Mouse (Mus musculus) neural tube, embryonic 14.5 days (tissue): ENCODE results near the gene Vmn2r26. TPM values are rescaled to one million over a fixed set of nuclear protein-coding genes. Genes with fewer than 3 reads are reported as not detected.
"Not testable (repeated sequence)": the region's sequence is repeated elsewhere in the genome, so short reads cannot be mapped to it uniquely, and the experiment has no call there.

Experiments used
- ATAC-seq: fragments of 200-750 bp; cut with Nextera tagmentation; 2 replicates; pipeline ENCODE4 v1.8.0; 2017; ENCODE audit warnings: low read depth, mild to moderate bottlenecking, moderate TSS enrichment, moderate library complexity
- H3K27ac ChIP-seq: fragments of 300-500 bp; sonication (generic); 2 replicates; pipeline ENCODE4 v1.5.1; 2014; ENCODE audit warnings: low read depth, mild to moderate bottlenecking, control low read depth, low read length, moderate library complexity, mixed read lengths
- H3K27me3 ChIP-seq: fragments of 300-500 bp; sonication (generic); 2 replicates; pipeline ENCODE4 v1.6.1; 2014; ENCODE audit warnings: low read length; ENCODE audit not compliant: control insufficient read depth, insufficient read depth
- H3K36me3 ChIP-seq: fragments of 300-500 bp; sonication (generic); 2 replicates; pipeline ENCODE4 v1.6.1; 2014; ENCODE audit warnings: low read length, mixed read lengths; ENCODE audit not compliant: control insufficient read depth, insufficient read depth
- H3K4me1 ChIP-seq: fragments of 300-500 bp; sonication (generic); 2 replicates; pipeline ENCODE4 v1.6.1; 2014; ENCODE audit warnings: low read length; ENCODE audit not compliant: control insufficient read depth, insufficient read depth
- H3K4me2 ChIP-seq: fragments of 300-500 bp; sonication (generic); 2 replicates; pipeline ENCODE4 v1.6.1; 2014; ENCODE audit warnings: mild to moderate bottlenecking, low read depth, low read length, control low read depth
- H3K4me3 ChIP-seq: fragments of 300-500 bp; sonication (generic); 2 replicates; pipeline ENCODE4 v1.5.1; 2014; ENCODE audit warnings: low read depth, low read length, control low read depth, mixed read lengths
- H3K9ac ChIP-seq: fragments of 300-500 bp; sonication (generic); replicated peaks from 2 replicates; pipeline ENCODE4 v1.6.1; 2014; ENCODE audit warnings: low read depth, mild to moderate bottlenecking, control low read depth, low read length, mixed read lengths
- H3K9me3 ChIP-seq: fragments of 300-500 bp; sonication (generic); 2 replicates; pipeline ENCODE4 v1.6.1; 2016; ENCODE audit warnings: low read length; ENCODE audit not compliant: control insufficient read depth
- WGBS: fragments of 180-500 bp; shearing (Covaris S2); extraction: QIAGEN DNeasy Blood & Tissue Kit; methylation state at CpG from one replicate; pipeline ENCODE4 v1.1.7; 2014; 5-methylcytosine and 5-hydroxymethylcytosine counted together
- polyA plus RNA-seq: library from polyadenylated mRNA; unstranded; fragments of >200 nt; fragmentation: Nextera tagmentation; extraction: Ambion mirVana; gene quantifications from 2 replicates; pipeline ENCODE4 v1.2.1, GENCODE M21; 2014

Vmn2r26 gene
- polyA plus RNA-seq: not detected in 2 replicates

DNA sequence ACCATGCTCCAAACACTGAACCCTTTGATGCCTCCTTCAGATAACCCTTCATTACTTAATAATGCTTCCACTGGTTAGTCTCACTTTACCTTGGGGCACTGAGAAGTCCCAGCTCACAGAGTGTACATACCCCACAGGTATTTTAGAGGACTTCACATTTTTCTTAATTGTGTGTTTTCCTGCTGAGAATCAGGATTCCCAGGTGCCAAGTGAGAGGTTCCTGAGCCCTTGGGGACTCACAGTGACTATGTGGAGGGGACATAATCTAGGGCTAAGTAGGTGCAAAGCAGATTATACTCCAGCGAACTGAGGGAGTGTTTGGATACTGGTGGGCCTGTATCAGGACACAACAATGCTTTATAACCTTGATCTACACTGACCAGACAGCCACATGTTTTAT, at the start of gene Vmn2r26:
Gene Vmn2r26, plus strand, starts transcription at position 301 of the 400 bp plus-strand sequence.
- not testable (repeated sequence) for H3K27me3 ChIP-seq, ATAC-seq, H3K4me3 ChIP-seq, H3K9ac ChIP-seq, H3K9me3 ChIP-seq, H3K4me2 ChIP-seq, H3K4me1 ChIP-seq, H3K27ac ChIP-seq, H3K36me3 ChIP-seq
- WGBS: 69% methylated on average over 1 of the region's 1 CpGs

DNA sequence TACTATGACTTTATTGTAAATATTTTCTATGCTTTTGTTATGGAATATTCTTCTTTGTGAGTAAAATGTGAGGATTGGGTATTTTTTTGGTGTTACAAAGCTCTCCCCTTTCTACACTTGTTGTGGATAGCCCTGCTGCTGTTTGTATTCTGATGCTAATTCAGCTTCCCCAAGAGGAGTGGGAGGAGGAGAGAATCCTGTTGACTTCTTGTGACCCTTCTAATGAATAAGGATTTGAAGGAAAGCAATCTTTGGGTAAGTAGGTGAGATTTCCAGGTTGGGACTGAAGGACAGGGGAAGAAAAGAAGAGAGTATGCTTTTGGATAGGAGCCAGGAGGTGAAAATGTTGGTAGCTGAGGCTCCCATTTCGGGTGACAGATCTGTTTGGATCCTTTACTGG, 3.5 kb upstream of the Vmn2r26 start:
- Histone ChIP-seq H3K27ac (no peak overlapping the region), H3K27me3 (no peaks in the 10 kb centered on the region), H3K4me1 (no peaks in the 10 kb centered on the region), H3K36me3 (no peaks in the 10 kb centered on the region), H3K4me2 (no peak overlapping the region), H3K9me3 (no peaks in the 10 kb centered on the region), H3K9ac (no peak overlapping the region), H3K4me3 (no peak overlapping the region)
- ATAC-seq: no peak
- WGBS: 56% methylated on average over 1 of the region's 1 CpGs

DNA sequence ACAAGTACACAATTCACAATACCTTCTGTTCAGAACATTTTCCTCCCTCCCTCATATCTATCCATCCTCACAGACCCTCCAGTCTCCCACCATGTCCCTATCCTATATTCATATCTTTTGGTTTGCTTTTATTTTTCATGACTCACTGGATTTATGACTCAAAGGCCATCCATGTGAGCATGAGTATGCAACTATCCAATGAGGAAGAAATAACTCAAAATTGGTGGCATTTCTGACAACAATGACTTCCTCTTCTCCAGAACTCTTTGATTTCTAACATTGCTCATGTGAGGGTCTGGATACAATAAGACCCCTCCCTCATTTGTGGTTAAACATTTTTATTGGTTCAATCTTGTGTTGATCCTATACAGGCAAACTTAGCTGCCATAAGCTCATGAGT, 24.0 kb downstream of the Vmn2r26 start:
- H3K27me3 ChIP-seq: no peaks in the 10 kb centered on the region
- H3K36me3 ChIP-seq: no peaks in the 10 kb centered on the region
- no peaks in the 10 kb centered on the region for H3K4me1 ChIP-seq
- H3K9ac ChIP-seq: no peak overlapping the region
- H3K4me3 ChIP-seq: no peak overlapping the region
- H3K27ac ChIP-seq: no peak overlapping the region
- no peaks in the 10 kb centered on the region for H3K9me3 ChIP-seq
- ATAC-seq: no peak
- no peak overlapping the region for H3K4me2 ChIP-seq

DNA sequence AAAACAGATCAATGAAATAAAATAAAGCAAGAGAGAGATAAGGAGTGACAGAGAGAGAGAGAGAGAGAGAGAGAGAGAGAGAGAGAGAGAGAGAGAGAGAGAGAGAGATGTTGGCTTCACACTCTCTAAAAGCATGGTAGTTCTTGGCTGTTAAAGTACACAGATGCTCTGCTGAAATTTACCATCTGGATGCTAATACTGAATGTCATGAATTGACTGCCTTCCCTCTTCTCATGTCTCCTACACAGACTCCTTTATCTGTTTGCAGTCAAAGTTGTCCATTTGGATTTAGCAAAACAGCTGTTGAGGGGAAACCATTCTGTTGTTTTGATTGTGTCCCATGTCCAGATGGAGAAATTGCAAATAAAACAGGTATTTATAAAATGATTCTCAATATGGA, 29.2 kb downstream of the Vmn2r26 start:
- not testable (repeated sequence) for H3K4me3 ChIP-seq, H3K27me3 ChIP-seq, H3K36me3 ChIP-seq, ATAC-seq, H3K4me1 ChIP-seq, H3K9me3 ChIP-seq, H3K4me2 ChIP-seq, H3K9ac ChIP-seq, H3K27ac ChIP-seq

DNA sequence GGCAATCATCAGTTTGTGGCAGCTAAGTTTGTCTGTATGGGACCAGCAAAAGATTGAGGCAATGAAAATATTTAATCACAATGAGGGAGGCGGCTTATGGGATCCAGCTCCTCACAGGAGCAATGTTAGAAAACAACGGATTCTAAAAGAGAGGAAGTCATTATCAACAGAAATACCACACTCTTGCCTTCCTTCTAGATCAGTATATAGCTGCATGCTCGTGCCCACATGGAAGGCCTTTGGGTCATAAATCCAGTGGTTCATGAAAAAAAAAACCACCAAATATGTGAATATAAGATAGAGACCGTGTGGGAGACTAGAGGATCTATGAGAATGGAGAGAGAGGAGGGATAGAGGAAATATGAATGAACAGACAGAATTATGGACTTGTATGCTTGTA, 78.0 kb downstream of the Vmn2r26 start:
- Histone ChIP-seq H3K9ac (no peak overlapping the region), H3K4me2 (no peak overlapping the region), H3K4me1 (no peaks in the 10 kb centered on the region), H3K27me3 (no peaks in the 10 kb centered on the region), H3K9me3 (no peaks in the 10 kb centered on the region), H3K27ac (no peak overlapping the region), H3K36me3 (no peaks in the 10 kb centered on the region), H3K4me3 (no peak overlapping the region)
- ATAC-seq: no peak
- 85% methylated on average over 4 of the region's 4 CpGs for WGBS

Other genes with a start within 250 kb of the Vmn2r26 start
- not detected in 2 replicates for gene Vmn2r24, start 245.7 kb upstream of the Vmn2r26 start, polyA plus RNA-seq
- not detected in 2 replicates for gene Vmn2r25, start 171.1 kb upstream of the Vmn2r26 start, polyA plus RNA-seq
- not detected in 2 replicates for gene Vmn2r27, start 207.3 kb downstream of the Vmn2r26 start, polyA plus RNA-seq